Mouse (Mus musculus): ENCODE results near the gene Ly6g6f.
"Not testable (repeated sequence)": the region's sequence is repeated elsewhere in the genome, so short reads cannot be mapped to it uniquely, and the experiment has no call there.

Ly6g6f gene

DNA sequence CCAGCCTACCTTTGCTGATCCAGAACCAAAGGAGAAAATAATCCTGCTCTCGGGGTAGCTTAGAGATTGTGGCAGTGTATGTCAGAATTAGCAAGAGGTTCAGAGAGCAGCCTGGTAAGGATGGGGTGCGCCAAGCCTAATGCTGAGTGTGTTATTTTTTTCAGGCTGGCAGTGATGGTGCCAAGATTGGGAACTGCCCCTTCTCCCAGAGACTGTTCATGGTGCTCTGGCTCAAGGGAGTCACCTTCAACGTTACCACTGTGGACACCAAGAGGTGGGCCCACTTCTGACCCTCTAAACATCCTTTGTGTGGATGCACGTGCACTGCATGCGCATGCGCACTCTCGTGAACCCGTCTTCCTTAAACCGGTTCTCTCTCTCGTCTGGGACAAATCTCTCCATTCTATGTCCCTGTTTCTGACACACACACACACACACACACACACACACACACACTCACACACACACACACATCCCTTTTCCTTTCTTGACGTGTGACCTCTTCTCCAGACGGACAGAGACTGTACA is 33.1 kb downstream of the Ly6g6f start:
- DNase-seq (ENCODE audit: low spot score), result no peak

DNA sequence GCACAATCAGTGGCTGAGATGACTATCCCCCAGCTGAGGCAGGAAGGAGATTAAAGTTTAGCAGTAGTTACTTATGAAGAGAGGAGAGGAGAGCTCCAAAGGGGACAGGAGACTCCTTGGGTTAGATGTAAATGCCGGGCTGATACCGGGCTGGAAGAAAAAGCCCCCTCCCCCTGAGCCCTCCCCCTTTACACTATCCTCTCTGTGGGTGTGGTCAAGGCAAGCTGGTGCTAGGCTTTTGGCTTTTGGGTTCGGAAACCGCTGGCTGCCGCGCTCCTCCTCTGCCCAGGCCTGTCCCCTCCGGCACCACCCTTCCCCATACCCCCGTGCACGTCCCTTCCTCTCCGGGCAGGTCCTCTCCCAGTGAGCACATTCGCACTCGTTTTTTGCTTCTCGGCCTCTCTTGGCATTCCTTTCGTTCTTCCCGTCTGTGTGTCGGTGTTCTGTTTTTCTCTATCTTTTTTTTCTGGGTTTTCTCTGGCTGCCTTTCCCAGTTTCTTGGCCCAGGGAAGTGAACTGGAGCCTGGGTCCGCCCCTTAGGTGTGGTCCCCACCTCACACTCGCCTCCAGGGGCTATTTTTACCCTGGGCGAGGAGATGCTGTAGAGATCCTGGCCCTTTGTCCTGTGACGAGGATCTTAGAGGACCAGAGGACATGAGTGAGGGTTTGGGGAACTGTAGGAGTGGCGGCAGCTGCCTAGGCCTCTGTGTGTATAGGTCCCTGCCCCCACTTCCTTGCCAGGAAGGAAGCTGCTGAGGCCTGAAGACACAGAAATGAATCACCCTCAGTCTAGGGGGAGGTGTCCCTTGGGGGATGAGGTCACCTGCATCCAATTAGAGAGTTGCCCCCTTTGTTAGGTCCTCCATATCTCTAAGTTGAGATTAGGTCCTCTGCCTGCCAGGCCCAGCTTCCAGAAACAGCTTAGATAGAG is 34.0 kb downstream of the Ly6g6f start:
- DNase-seq (ENCODE audit: low spot score), result peak; percentile 67

DNA sequence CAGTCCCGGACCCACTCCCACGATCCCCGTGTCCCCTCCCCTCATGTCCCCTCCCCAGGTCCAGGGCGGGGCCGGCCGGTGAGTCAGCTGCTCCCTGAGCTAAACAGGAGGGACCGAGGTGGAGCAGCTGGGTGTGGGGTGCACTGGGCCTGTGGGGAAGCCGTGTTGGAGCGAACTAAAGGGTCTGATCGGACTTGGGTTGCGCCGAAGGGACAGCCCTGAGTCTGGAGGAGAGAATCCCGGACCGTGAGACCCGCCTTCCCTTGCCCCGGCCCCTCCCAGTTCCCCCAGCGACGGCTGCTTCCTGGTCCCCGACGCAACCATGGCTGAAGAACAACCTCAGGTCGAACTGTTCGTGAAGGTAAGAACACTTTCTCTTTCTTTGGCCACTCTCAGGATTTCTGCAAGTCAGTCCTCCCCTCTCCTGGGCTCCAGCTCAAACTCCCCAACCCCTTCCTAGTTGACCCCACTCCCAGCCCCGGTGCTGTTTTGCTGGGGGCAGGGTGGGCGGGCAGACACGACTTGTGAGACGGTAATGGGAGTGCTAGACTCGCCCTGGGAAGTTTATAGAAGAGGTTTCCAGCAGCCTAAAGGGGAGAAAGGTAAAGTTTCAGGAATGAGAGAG is 35.2 kb downstream of the Ly6g6f start:
- DNase-seq (ENCODE audit: low spot score), result peak; percentile 61

DNA sequence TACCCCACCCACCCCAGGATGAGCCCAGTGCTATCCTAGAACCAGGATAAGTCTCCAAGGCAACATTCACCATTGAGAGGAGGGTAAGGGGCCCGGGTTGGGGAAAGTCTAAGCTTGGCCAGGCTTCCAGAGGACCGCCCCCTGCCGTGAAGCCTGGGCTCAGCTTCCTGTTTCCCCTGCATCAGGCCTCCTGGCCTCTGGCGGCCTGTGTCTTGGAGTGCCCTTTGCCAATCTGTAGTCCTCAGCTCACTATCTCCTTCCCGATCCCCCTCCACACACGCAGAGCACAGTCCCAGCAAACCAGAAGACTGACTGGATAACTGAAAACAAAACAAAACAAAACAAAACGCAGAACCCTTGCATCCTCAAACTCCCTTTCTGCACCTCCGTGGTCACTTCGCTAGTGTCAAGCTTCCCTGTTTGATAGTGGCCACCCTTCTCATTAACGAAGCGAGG is 35.8 kb downstream of the Ly6g6f start, which contains the start of gene Clic1:
Gene Clic1, plus strand, starts transcription at position 406 of the 456 bp plus-strand sequence.
- DNase-seq (ENCODE audit: low spot score), result peak; percentile 52

DNA sequence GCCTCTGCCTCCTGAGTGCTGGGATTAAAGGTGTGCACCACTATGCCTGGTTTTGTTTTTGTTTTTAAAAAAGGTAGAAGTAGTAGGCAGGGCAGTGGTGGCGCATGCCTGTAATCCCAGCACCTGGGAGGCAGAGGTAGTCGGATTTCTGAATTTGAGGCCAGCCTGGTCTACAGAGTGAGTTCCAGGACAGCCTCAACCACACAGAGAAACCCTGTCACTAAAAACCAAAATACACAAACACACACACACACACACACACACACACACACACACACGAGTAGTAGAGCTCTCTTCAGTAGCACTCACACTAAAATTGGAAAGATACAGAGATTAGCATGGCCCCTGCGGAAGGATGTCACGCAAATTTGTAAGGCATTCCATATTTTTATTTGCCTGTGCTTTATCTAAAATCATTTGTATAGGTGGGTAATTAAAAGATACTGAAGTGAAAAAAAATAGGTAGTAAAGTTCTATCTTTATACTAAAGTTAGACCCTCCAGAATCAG is 36.4 kb downstream of the Ly6g6f start:
- no peak for DNase-seq (ENCODE audit: low spot score)

DNA sequence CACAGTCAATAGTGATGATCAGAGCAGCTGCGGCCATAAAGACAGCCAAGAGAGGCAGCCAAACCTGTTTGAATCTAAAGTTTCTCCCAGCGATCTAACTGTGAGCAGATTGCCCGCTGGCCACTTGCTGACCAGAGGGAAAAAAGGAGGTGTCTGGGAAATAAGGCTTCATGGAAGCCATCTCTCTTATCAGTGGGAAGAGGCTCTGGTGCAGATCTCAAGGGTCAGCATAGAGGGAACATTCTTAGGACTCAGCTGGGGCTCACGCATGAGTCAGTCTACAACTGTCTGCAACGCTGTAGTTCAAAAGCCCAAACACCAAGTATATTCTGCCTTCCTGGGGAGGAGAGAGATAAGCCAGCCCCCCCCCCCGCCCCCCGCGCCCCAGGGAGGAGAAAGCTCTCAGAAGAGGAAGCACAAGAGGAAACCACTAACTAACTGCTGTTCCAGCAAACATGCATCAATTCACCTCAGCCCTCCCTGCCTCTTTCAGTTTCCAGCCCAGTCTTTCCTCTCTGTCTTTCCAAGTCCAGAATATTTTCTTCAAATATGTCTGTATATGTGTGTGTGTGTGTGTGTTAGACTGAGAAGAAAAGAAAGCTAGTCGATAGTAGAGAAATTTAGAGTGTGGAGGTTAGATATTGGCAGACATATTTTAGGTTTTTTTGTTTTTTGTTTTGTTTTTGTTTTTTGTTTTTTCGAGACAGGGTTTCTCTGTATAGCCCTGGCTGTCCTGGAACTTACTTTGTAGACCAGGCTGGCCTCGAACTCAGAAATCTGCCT is 37.1 kb downstream of the Ly6g6f start:
- peak; percentile 45 for DNase-seq (ENCODE audit: low spot score)

DNA sequence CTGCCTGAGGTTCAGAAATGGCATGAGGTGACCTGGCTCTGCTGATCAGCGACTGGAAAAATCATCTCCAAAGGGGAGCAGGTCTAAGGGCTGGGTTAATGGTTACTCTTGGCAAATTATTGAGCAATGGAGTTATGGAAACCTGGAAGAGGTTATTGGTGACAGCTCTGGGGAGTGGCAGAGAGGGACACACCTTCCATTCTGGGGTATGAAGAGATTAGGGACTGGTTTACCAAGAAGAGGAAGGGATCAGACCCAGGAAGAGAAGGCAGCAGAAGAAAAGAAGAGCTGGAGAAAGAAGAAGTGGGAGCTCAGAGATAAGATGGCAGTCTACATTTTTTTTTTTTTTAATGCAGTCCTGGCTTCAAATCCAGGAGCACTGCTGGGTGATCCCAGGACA is 37.7 kb downstream of the Ly6g6f start:
- peak; percentile 49 for DNase-seq (ENCODE audit: low spot score)

DNA sequence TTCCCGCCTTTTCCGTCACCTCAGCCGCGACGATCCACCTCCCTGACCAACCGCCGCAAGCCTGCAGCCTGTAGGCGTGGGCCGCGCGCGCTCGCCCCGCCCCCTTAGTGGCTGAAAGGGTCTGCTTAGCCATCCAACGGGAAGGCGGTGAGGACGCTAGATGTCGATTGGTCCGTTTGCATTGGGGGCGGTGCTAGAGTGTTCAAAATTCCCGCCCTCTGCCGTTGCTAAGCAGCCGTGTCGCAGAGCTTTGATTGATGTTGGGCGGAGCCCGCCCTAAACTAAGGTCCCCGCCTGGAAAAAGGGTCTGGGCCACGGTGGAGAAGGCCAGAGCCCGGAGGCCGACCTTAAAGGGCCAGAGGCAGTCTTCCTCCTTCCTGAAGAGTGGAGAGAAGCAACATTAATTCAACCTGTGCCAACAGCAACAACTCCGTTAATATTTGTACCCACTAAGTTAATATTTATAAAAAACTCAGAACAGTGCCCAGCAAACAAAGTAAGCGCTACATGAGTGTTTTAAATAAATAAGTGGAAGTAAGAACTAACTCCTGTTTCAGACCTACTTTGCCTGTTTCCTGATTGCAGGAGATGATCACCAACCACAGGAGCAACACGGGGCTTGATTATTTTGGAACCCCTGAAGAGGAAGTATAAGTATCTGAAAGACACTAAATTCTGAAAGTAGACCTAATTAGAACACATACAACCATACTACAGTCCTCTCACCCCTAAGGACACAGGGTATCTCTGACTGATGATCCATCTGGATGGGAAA is 38.5 kb downstream of the Ly6g6f start, which contains the start of gene Msh5:
Gene Msh5, minus strand, starts transcription at position 65 of the 775 bp plus-strand sequence.
- peak; percentile 97 for DNase-seq (ENCODE audit: low spot score)

DNA sequence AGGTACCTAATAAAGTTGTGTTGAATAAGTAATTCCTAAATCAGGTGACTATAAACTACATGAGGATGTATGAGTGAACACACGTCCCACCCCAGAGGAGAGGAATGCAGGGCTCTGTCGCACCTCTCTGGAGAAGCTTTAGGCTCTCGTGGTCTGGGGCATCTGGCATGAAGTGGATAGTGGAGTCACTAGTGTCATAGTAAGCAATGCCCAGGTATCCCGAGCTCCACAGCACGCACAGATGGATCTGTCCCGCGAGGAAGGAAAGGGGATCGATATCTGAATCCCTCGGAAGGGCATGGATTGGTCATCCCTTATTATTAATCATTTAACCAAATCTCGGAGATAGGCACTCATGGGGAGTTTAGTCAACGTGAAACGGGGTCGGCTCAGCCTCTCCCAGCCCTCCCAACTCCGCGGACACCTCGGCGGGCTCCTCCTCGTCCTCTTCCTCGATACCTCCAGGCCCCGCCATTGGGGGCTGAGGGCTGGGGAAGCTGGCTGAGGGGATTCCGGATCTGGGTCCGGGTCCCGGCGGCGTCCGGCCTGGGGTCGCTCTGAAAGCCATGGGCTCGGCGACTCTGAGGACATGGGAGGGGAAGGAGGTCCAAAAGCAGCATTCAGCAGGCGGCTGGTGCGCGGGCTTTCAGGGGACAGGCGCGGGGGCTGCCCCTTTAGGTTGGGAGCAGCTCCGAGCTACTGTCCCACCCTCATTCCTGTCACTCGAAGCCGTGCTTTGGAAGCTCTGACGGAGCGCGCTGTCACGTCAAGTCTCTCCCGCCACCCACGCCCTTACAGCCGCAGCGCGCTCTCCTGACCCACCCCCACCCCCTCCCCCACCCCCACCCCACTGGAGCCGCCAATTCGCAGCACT is 39.4 kb downstream of the Ly6g6f start:
- no peak for DNase-seq (ENCODE audit: low spot score)

DNA sequence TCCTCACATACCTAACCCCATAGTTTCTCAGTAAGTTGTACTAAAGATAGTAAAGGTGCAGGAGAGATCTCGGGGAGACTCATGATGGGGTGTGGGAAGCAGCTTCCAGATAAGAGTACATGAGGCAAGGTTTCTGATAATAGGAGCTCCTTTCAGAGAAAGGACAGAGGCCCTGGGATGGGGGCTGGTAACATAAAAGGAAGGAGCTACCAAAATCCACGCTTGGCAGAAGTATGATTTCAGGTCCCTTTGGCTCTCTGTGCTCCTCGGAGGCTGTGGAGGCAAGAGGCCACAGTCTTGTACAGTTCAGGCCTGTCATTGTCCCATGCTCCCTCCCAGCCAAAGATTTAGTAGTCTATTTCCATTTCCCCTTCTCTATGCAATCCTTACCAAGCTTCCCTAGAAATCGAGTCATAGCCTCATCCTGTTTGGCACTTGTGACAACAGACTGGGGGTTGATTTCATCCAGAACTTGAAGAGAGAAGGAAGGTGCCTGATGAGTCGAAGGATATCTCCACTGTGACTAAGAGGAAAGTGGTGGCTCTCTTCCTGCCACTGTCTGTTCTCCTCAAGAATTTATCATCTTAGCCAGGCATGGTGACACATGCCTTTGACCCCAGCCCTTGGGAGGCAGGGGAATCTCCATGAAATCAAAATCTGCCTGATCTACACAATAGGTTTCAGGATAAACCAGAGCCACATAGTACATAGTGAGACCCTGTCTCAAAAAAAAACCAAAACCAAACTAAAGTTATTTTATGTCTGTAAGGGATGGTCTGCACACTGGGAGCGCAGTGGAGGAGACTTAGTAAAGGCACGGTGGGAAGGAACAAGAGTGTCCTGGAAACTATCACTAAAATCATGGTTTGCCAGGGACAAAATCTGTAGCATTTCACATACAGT is 40.3 kb downstream of the Ly6g6f start:
- DNase-seq (ENCODE audit: low spot score), result peak; percentile 83

DNA sequence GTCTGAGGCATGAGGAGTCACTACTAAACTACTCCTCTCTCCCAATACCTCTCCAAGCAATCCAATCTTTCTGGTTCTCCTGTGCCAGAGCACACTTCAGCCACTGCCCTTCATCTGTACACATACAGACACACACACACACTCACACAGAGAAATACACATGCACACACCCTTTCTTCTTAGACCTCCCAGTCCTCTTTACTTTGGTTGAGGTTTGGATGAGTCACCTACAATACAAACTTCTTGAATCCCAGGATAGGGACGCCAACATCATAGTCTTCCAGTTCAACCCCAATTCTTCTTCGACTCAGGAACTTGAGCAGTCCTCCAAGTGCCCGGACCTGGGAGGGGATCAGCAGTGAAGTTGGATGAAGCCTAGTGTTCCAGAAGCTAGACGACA is 41.6 kb downstream of the Ly6g6f start:
- DNase-seq (ENCODE audit: low spot score), result no peak

DNA sequence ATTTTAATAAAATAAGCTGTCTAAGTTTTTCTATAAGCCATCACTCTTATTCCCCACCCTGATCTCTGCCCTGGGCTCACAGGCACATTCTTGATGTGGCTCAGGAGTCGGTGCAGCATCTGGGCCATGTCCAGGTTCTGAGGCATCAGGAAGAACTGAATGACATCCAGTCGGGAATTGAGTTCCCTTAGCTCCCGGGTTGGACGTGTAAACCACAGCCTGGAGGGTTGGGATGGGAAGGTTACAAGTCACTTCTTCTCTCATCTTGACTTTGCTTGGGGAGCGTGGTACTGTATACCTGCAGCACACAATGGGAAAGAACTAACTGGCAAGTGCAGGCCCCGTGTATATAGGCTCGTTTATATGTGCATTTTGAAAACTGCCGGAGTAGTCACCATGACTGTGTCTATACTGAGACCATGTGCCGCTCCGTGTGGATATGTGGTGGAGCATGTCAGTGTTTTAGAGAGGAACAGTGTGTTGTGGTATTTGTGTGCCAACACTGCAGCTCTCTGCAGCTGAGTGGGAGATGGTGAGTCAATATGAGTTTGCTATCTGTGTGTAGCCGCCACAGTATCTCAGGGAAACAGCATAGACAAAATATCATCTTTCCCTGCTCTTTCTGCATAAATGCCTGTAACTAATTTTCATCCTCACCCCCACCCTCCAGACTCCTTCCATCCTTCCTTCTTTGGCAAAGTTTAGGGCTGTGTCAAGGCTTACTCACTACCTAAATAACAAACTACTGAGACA is 46.1 kb downstream of the Ly6g6f start:
- DNase-seq (ENCODE audit: low spot score), result no peak

DNA sequence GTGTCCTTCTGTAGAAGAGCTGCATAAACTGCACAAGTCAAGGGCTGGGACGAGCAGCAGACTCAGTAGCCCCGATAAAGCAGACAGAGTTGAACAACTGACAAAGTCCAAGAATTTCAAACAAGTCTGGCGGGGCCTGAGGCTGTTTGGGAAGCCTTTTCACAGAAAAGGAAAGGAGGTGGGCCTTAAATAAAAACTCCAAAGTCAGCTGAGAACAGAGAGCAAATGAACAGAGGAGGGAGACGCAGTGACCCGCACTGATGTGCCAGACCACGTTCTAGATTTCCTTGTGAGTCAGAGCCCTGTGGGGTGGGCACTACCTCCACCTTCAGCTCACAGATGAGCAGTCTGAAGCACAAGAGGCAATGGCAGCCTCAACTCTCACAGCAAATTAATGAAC is 50.5 kb downstream of the Ly6g6f start:
- no peak for DNase-seq (ENCODE audit: low spot score)

DNA sequence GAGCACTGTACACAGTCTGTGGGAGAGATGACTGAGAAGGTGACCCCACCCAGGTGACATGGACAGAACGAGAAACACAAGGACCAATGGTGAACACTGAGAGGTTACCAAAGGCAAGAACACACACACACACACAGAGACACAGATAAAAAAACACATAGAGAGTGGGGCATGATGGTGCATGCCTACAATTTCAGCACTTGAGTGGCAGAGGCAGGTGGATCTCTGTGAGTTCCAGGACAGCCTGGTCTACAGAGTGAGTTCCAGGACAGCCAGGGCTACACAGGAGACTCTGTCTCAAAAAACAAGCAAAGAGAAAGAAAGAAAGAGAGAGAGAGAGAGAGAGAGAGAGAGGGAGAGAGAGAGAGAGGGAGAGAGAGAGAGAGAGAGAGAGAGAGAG is 51.7 kb downstream of the Ly6g6f start:
- DNase-seq (ENCODE audit: low spot score), result not testable (repeated sequence)

DNA sequence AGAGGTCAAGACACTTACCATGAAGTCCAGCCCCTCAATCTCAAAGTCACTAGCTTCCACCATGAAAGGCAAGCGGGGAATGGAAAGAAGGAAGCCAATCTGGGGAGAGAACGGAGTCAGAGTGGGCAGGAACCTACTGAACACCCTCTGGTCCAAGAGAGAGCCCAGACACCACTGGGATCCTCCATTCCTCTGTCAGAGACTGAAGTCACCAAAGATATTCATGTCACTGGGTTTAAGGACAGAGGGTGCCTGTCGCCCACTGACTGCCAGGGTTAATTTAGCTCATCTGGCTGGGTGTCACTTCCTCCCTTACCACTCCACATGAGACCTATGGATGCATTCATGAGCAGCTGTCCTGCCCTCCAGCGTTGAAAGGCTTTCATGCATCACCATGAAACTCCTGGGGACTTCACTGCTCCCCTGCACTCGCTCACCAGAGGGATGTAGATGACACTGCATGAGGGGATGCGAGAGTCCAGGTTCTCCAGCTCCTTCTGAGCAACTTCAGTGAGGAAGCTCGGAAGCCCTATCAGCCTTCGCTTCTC is 53.0 kb downstream of the Ly6g6f start:
- DNase-seq (ENCODE audit: low spot score), result no peak

DNA sequence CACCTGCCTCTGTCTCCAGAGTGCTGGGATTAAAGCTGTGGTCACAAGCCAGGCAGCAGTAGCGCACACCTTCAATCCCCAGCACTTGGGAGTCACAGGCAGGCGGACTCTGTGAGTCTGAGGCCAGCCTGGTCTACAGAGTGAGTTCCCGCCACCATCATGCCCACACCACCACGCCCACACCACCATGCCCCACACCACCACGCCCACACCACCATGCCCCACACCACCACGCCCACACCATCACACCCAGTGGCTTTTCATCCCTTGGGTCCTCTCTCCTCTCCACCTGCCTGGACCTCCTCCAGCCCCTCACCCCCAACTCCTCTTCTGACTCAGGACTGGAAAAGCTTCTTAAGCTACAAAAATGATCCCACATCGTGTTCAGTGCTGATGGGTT is 53.5 kb downstream of the Ly6g6f start:
- no peak for DNase-seq (ENCODE audit: low spot score)

DNA sequence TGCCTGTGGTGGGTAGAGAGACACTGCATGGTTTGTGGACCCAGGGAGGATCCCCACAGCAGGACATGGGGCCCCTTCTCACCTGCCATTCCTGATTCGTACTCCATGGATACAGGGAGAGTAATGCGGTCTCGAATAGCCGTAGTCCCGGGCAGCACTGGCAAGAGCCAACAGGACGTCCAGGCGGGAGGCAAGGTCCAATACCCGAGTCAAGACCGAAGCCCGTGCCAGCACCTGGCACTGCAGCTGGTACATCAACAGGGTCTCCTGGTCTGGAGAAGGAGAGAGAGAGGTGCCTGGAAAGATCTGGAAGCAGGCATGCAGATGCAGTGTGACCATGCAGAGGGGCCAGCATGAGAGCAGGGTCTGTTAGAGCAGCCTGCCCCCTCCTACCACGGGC is 54.1 kb downstream of the Ly6g6f start:
- DNase-seq (ENCODE audit: low spot score), result no peak
